Mouse (Mus musculus) cortical plate, adult 2 months (tissue): ENCODE results near the gene Slc34a3. TPM values are rescaled to one million over a fixed set of nuclear protein-coding genes. Genes with fewer than 3 reads are reported as not detected.

ENCODE experiments used
- H3K27ac ChIP-seq: fragments of 200-500 bp; 2 replicates; pipeline ENCODE4 v1.5.1; 2012; ENCODE audit warnings: low read length, control low read depth, inconsistent platforms; ENCODE audit not compliant: insufficient read depth
- H3K4me1 ChIP-seq: fragments of 200-500 bp; 2 replicates; pipeline ENCODE4 v1.6.1; 2011; ENCODE audit warnings: low read length; ENCODE audit not compliant: control insufficient read depth, insufficient read depth
- H3K4me3 ChIP-seq: fragments of 200-500 bp; 2 replicates; pipeline ENCODE4 v1.5.1; 2011; ENCODE audit warnings: mild to moderate bottlenecking, low read length, control low read depth; ENCODE audit not compliant: insufficient read depth
- CTCF ChIP-seq: fragments of 200-500 bp; IDR thresholded peaks from 2 replicates; pipeline ENCODE4 v1.5.1; 2011; ENCODE audit warnings: mild to moderate bottlenecking, control low read depth, low read length; ENCODE audit not compliant: insufficient read depth; ENCODE audit errors: extremely low read depth
- POLR2A ChIP-seq: fragments of 200-500 bp; IDR thresholded peaks from 2 replicates; pipeline ENCODE4 v1.6.1; 2011; ENCODE audit warnings: mild to moderate bottlenecking, low read length, control low read depth; ENCODE audit not compliant: insufficient read depth; ENCODE audit errors: extremely low read depth
- polyA plus RNA-seq: library from polyadenylated mRNA; depleted of rRNA; stranded (reverse); fragments of >200 nt; gene quantifications from 2 replicates; pipeline ENCODE4 v1.2.3, GENCODE M21; 2012

Slc34a3 gene
- polyA plus RNA-seq, 1 experiment: 0.44 TPM

- Histone ChIP-seq H3K27ac (peak overlapping the region; percentile 71), H3K4me3 (no peak overlapping the region), H3K4me1 (peaks cover 4% of the 10 kb centered on the region; the same call in 1 of the 2 replicates)
- no peak for TF ChIP-seq CTCF
- no peak for TF ChIP-seq POLR2A
Observed at GRCm38 (mm10) chr2:25227406-25227805, 6.8 kb downstream of the Slc34a3 start.

DNA sequence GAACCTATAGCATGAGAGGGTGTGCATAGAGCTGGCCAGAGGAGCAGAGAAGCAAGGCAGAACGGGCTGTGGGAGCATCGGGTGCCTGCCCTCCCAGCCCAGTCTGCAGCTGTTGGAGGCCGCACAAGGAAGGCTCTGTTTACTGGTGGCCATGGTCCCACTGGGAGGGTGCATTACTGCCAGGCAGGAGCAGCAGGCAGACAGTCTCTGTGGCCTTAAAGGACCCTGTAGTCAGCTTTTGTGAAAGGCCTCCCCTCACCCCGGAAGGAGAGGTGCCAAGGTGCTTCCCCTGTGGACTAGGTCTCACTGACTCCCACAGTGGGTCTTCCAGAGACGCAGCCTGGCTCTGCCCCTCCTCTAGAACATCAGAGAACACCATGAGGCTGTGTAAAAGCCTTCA lies 7.3 kb downstream of the Slc34a3 start:
- Histone ChIP-seq H3K27ac (peak overlapping the region; percentile 93), H3K4me3 (no peak overlapping the region)
- TF ChIP-seq POLR2A (no peak), CTCF (no peak)

DNA sequence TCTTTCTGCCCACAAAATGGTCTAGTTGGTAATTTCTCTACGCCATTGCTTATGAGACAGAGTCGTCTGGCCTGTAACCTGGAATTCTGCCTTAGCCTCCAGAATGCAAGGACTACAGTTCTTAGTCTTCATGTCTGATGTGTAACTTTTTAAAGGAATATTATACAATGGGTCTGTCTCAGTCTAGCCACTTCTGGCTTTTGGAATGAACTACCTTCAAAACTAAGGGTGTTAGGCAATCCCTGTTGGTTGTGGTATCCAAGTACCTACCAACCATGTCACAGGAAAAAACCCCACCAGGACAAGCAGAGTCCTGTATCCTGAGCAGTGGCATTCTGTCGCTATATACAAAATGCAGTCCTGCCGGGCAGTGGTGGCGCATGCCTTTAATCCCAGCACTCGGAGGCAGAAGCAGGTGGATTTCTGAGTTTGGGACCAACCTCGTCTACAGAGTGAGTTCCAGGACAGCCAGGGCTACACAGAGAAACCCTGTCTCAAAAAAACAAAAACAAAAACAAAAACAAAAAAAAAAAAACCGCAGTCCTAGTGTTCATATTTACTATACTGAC lies 8.3 kb downstream of the Slc34a3 start:
- H3K27ac ChIP-seq: peak overlapping the region; percentile 82
- TF ChIP-seq POLR2A (no peak), CTCF (no peak)
- H3K4me1 ChIP-seq: peaks cover 4% of the 10 kb centered on the region; the same call in 1 of the 2 replicates
- no peak overlapping the region; the same call in 1 of the 2 replicates for H3K4me3 ChIP-seq

More for the DNA sequence above, 7.3 kb downstream of the Slc34a3 start:
- H3K4me1 ChIP-seq: peaks cover 4% of the 10 kb centered on the region; the same call in 1 of the 2 replicates

DNA sequence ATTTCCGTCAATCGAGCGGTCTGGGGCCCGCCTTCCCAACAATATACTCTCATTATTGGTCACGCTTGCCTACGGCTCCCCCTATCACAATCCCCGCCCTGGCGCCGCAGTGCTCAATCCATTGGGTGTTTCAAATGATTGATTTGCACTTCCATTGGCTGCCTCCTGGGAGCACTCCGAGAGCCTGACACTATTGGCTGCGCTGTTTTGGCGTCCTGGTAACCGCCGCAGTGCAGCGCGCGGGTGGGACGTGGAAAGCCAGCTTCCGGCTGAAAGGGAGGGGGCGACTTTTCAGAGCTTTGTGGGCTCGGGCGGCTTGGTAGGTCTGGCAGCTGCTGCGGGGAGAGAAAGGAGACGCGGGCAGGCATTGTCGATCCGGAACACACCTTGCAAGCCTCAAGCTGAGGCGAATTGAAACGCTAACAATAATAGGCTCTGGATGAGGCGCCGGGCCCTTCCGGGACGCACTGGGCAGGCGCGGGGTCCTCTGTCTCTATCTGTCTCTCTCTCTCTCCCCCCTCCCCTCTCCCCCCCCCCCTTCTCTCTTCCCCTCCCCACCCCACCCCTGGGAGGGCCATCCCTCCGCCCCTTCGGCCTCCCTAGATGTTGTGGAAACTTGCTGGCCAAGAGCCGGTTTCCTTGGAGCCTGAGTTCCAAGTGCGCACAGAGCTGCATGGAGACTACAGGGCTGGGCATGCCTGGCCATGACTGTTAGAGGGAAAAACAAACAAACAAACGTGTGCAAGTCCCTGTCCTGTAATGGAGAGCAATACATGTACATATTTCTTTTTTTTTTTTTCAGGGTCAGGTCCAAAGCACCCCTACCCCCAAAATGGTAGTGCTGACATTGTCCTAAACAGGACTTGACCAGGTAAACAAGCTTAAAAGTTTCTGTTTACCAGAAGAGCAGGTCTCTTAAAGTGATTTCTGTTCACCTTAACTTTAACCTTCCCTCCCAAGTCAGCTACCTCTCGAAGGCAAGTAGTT lies 9.1 kb downstream of the Slc34a3 start:
- H3K4me1 ChIP-seq: peaks cover 4% of the 10 kb centered on the region; the same call in 1 of the 2 replicates
- H3K4me3 ChIP-seq: peak overlapping the region; percentile 56
- TF ChIP-seq CTCF (no peak), POLR2A (peak; percentile 85)
- peak overlapping the region; percentile 82 for H3K27ac ChIP-seq

GRCm38 (mm10) chr2:25224492-25224765 lies 9.7 kb downstream of the Slc34a3 start, which contains the start of gene Tubb4b:
Tubb4b (minus strand) TSS chr2:25224702.
- TF ChIP-seq CTCF (no peak), POLR2A (peak; percentile 100)
- peaks cover 4% of the 10 kb centered on the region; the same call in 1 of the 2 replicates for H3K4me1 ChIP-seq
- H3K4me3 ChIP-seq: peak within 1 kb of the TSS; percentile 56
- H3K27ac ChIP-seq: peak within 1 kb of the TSS; percentile 82

DNA sequence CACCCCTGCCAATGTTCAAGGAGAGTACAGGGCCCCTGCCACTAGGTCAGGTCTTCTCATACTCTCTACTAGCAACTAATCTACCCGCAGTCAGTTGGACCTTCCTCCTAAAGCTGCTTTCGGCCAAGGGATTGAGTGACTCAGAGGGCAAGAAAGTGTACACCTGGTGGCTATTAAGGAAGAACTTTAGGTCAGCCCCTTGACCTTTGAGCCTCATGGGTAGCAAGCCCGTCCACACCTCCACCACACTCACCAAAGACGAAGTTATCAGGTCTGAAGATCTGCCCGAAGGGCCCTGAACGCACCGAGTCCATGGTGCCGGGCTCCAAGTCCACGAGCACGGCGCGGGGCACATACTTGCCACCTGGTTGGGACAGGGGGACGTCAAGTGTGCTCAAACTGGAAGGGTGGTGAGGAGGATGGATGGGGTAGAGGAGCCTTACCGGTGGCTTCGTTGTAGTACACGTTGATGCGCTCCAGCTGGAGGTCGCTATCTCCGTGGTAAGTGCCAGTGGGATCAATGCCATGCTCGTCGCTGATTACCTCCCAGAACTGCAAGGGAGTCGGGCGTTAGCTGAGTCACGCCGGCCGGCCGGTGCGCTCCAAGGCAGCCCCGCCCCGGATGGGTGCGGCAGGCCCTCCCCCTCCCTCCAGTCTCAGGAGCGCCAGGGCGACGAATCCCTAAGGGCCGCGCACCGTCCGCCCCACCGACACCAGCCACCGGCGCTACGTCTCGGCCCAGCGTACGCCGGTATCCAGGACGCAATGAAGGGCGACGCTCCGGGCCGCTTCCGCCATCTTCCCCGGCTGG lies 10.3 kb downstream of the Slc34a3 start:
- H3K4me1 ChIP-seq: peaks cover 4% of the 10 kb centered on the region; the same call in 1 of the 2 replicates
- peak overlapping the region; percentile 82 for H3K27ac ChIP-seq
- peak overlapping the region; percentile 56 for H3K4me3 ChIP-seq
- TF ChIP-seq CTCF (no peak), POLR2A (no peak)

DNA sequence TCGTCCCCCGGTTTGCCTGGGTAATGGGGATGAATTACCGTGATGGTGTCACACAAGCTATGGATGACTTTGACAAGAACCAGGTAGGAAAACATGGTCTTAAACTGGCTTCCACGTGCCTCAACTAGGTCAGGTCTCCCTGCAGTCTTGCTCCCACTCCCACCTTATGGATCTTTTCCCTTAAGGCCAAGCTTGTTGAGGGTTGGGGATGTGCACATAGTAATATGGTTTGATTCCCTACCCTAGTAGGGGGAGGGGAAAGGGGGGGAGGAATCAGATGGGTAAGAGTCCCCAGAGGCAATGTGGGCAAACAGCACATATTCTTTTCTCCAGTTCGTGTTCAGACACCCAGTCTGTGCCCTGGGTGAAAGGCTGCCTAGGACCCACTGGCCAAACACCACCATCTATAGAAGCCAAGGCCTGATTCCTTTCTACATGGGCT lies 12.8 kb downstream of the Slc34a3 start:
- Histone ChIP-seq H3K4me1 (peaks cover 4% of the 10 kb centered on the region; the same call in 1 of the 2 replicates), H3K27ac (no peak overlapping the region), H3K4me3 (no peak overlapping the region)
- no peak; the same call in 1 of the 2 replicates for TF ChIP-seq POLR2A
- no peak for TF ChIP-seq CTCF

GRCm38 (mm10) chr2:25218445-25218844 lies 15.7 kb downstream of the Slc34a3 start, which contains the start of gene Fam166a:
Fam166a (plus strand) TSS chr2:25218745.
- H3K27ac ChIP-seq: no peak within 1 kb of the TSS
- TF ChIP-seq CTCF: no peak
- TF ChIP-seq POLR2A: no peak
- no peak within 1 kb of the TSS for H3K4me3 ChIP-seq
- 0 out of 2 replicates have a peak, but pooled peaks cover 1% of the 10 kb centered on the region for H3K4me1 ChIP-seq

DNA sequence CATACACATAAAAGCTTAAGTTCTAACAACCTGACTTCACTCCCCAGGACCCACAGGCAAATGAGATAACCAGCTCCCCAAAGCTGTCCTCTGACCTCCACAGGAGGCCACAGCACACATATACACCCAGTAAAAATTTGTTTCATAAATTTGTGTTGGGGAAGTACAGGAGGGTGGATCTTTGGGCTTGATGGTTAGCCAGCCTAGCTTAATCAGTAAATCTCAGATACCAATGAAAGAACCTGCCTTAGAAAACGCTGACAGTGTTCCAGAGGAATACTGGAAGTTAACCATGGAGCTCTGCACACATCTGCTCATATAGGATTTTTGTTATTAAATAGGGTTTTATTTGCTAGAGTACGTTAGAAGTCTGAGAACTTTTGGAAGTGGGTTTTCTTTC lies 16.5 kb downstream of the Slc34a3 start:
- Histone ChIP-seq H3K27ac (no peak overlapping the region), H3K4me1 (no peaks in the 10 kb centered on the region), H3K4me3 (no peak overlapping the region)
- TF ChIP-seq POLR2A: no peak
- no peak for TF ChIP-seq CTCF
